Mouse (Mus musculus) midbrain, embryonic 13.5 days (tissue): ENCODE data around the gene Lef1. TPM values are rescaled to one million over a fixed set of nuclear protein-coding genes. Genes with fewer than 3 reads are reported as not detected.

Source experiments
- ATAC-seq: fragments of 200-750 bp; cut with Nextera tagmentation; 2 replicates; pipeline ENCODE4 v1.8.0; 2017; ENCODE audit warnings: mild to moderate bottlenecking, moderate TSS enrichment, moderate library complexity
- H3K27ac ChIP-seq: fragments of 300-500 bp; sonication (generic); 2 replicates; pipeline ENCODE4 v1.5.1; 2015; ENCODE audit warnings: inconsistent platforms, mild to moderate bottlenecking, moderate library complexity
- H3K27me3 ChIP-seq: fragments of 300-500 bp; sonication (generic); 2 replicates; pipeline ENCODE4 v1.6.1; 2015; ENCODE audit warnings: mild to moderate bottlenecking, inconsistent platforms
- H3K36me3 ChIP-seq: fragments of 300-500 bp; sonication (generic); 2 replicates; pipeline ENCODE4 v1.6.1; 2015; ENCODE audit warnings: mild to moderate bottlenecking, inconsistent platforms
- H3K4me1 ChIP-seq: fragments of 300-500 bp; sonication (generic); replicated peaks from 2 replicates; pipeline ENCODE4 v1.6.1; 2015; ENCODE audit warnings: inconsistent platforms
- H3K4me2 ChIP-seq: fragments of 300-500 bp; sonication (generic); replicated peaks from 2 replicates; pipeline ENCODE4 v1.6.1; 2015; ENCODE audit warnings: moderate library complexity, mild to moderate bottlenecking, inconsistent platforms
- H3K4me3 ChIP-seq: fragments of 300-500 bp; sonication (generic); replicated peaks from 2 replicates; pipeline ENCODE4 v1.5.1; 2015; ENCODE audit warnings: mild to moderate bottlenecking, inconsistent platforms
- H3K9ac ChIP-seq: fragments of 300-500 bp; sonication (generic); replicated peaks from 2 replicates; pipeline ENCODE4 v1.6.1; 2015; ENCODE audit warnings: mild to moderate bottlenecking, inconsistent platforms
- H3K9me3 ChIP-seq: fragments of 300-500 bp; sonication (generic); 2 replicates; pipeline ENCODE4 v1.6.1; 2016; ENCODE audit warnings: mild to moderate bottlenecking, inconsistent platforms
- WGBS: fragments of 180-500 bp; shearing (Covaris S2); methylation state at CpG from one replicate; pipeline ENCODE4 v1.1.7; 2015; 5-methylcytosine and 5-hydroxymethylcytosine counted together
- polyA plus RNA-seq: library from polyadenylated mRNA; unstranded; fragments of >200 nt; fragmentation: Nextera tagmentation; extraction: Ambion mirVana; gene quantifications from 2 replicates; pipeline ENCODE4 v1.2.1, GENCODE M21; 2015

Lef1 gene
- polyA plus RNA-seq = 80.3 and 86.0 TPM in 2 replicates

DNA sequence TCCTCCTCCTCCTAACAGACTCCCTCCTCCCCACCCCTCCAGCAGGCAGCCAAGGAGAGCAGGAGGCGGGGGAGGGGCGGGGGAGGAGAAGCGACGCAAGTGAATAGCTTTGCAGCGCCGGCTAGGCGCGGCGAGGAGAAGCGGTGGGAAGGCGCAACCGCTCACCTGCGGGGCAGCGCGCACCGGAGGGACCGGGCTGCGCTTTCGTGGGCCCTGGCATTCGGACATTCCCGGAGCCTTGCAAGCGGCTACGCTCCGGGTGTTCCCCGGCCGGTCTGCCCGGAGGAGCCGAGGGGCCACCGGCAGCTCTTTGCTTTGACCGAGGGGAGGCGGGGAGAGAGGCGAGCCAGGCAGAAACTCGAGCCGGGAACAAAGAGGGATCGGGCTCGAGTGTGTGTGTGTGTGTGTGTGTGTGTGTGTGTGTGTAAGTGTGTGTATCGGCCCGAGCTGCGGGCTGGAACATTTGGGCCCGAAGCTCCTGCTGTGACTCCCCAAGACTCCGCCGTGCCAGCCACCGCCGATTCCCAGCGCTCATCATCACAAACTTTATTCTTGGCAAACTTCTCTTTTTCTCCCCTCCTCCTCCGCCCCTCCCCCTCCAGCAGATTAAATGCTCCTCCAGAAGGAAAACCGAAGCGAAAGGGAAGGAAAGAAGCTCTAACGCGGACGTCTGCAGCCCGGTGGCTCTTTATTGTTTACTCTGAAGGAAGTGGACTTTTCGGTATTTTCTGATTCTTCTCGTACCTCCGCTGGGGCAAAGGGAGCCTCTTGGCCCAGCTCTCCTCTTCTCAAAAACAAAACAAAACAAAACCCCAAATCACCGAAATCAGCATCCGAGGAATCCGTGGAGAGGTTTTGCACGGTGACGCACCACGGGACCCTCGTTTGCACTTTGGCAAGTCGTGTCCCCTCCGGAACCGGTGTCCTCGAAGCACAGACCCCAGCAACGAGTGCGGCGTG lies at the start of gene Lef1:
Gene Lef1, plus strand, starts transcription at position 281 of the 960 bp plus-strand sequence.
- no peaks in the 10 kb centered on the region for H3K36me3 ChIP-seq
- no peaks in the 10 kb centered on the region for H3K9me3 ChIP-seq
- peaks cover 81% of the 10 kb centered on the region for H3K4me1 ChIP-seq
- peak; percentile 61 for ATAC-seq
- peak within 1 kb of the TSS; percentile 89 for H3K9ac ChIP-seq
- peaks cover 20% of the 10 kb centered on the region for H3K27me3 ChIP-seq
- peak within 1 kb of the TSS; percentile 76 for H3K4me2 ChIP-seq
- H3K27ac ChIP-seq = peak within 1 kb of the TSS; percentile 90
- peak within 1 kb of the TSS; percentile 73 for H3K4me3 ChIP-seq
- WGBS = under 1% methylated on average over 62 of the region's 69 CpGs

DNA sequence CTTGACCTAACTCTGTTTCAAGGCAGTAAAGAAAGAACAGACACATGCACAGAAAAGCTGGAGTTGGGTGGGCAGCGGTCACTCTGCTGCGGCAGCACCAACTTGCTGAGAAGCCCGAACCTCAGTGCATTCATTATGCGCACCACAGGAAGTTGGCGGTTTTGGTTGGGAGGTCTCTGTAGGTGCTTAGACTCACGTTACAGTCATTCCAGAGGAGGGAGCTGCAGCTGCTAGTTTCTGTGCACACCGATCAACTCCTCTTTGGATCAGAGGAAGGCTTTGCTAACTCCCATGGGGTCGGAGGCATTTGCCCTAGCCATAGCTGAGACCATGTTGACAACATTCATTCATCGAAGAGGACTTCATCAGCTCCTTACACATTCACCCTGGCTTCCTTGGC lies 45.3 kb upstream of the Lef1 start:
- Histone ChIP-seq H3K36me3 (no peaks in the 10 kb centered on the region), H3K9me3 (no peaks in the 10 kb centered on the region), H3K4me2 (no peak overlapping the region), H3K4me1 (peaks cover 6% of the 10 kb centered on the region; the same call in 1 of the 2 replicates), H3K27ac (no peak overlapping the region), H3K27me3 (no peaks in the 10 kb centered on the region), H3K9ac (no peak overlapping the region), H3K4me3 (no peak overlapping the region)
- WGBS = 80% methylated on average over 9 of the region's 9 CpGs
- no peak for ATAC-seq

DNA sequence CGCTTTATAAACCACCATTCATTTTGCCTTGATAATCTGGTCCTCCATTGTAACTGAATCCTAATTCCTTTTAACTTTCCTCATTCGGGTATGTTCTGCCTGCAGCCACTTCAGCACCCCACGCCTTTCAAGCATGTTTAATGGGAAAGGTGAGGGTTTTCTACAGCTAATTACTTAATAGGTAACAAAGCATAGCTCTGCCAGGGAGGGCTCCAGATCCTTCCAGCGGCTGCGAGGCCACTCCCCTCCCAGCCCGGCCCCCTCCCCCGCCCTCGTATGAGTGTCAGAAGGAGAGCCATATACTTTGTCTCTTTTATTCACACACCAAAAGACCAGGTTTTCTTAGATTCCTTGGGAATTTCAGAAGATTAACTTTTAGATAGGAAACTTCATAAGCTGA lies 44.1 kb upstream of the Lef1 start:
- WGBS = 33% methylated on average over 8 of the region's 8 CpGs
- ATAC-seq = no peak
- Histone ChIP-seq H3K4me2 (no peak overlapping the region), H3K27ac (no peak overlapping the region; the same call in 1 of the 2 replicates), H3K9ac (no peak overlapping the region), H3K27me3 (no peaks in the 10 kb centered on the region), H3K36me3 (no peaks in the 10 kb centered on the region), H3K9me3 (no peaks in the 10 kb centered on the region), H3K4me1 (peaks cover 10% of the 10 kb centered on the region; the same call in 1 of the 2 replicates), H3K4me3 (no peak overlapping the region)

DNA sequence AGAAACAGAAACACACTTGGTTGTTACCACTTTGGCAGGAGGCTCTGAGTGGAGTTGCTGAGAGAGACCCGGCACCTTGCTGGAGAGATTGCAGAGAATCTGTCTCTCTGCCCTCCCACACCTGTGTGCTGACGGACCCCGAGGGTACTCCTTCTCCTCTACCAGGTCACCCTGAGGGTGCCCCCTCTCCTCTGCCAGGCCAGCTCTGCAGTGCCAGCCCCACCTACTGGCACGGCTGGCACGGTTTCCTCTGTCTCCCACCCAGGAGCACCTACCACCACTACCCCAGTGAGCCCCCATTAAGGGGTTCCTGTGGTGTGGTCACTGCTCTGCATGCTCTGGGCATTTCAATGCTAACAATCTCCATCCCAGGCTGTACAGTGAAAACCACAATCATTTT lies 42.3 kb upstream of the Lef1 start:
- no peaks in the 10 kb centered on the region for H3K27me3 ChIP-seq
- H3K27ac ChIP-seq = no peak overlapping the region
- no peak overlapping the region for H3K4me3 ChIP-seq
- ATAC-seq = 0 out of 2 replicates have a peak, but pooled peaks have one; percentile 13
- H3K36me3 ChIP-seq = no peaks in the 10 kb centered on the region
- WGBS = 93% methylated on average over 5 of the region's 5 CpGs
- no peak overlapping the region for H3K9ac ChIP-seq
- H3K4me1 ChIP-seq = peaks cover 15% of the 10 kb centered on the region
- H3K4me2 ChIP-seq = no peak overlapping the region
- no peaks in the 10 kb centered on the region for H3K9me3 ChIP-seq

DNA sequence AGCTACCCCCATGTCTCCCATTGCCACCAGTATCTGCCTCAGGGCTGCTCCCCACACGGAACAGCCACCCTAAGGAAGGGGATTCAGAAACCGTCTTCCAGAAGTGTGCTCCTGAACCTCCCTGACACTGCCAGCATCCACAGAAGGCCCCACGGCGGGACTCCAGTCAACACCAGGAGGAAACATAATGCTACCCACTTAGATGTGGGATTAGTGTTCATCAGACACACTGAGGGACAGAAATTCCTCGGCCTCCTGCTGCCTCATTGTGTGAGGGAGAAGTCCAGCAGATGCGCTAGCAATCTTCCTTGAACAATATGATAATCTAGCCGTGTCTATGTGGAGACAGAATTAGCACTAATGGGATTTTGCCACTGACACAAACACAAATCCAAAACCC lies 40.1 kb upstream of the Lef1 start:
- Histone ChIP-seq H3K36me3 (no peaks in the 10 kb centered on the region), H3K9ac (no peak overlapping the region), H3K4me2 (no peak overlapping the region), H3K9me3 (no peaks in the 10 kb centered on the region), H3K4me3 (no peak overlapping the region), H3K27me3 (no peaks in the 10 kb centered on the region), H3K4me1 (peaks cover 15% of the 10 kb centered on the region), H3K27ac (no peak overlapping the region; the same call in 1 of the 2 replicates)
- ATAC-seq = peak; percentile 45; the same call in 1 of the 2 replicates
- 14% methylated on average over 7 of the region's 7 CpGs for WGBS

DNA sequence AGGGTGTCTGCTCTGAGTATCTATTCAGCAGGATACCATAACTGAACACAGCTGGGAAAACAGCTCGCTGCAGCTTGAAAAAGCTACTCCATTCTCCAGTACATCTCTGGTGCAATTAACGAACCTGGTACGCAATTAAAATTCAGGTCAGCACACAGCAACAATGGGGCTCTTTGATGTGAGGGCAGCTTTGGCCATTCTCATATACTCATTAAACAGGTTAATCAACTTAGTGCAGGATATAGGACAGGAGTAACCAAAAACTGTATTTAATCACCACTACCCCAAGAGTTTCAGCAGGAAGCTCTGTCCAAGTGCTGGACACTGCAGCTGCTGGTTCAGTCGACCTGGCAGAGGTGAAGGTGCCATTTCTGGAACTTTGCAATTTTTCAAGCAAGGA lies 37.6 kb upstream of the Lef1 start:
- Histone ChIP-seq H3K9ac (no peak overlapping the region), H3K27ac (no peak overlapping the region), H3K27me3 (no peaks in the 10 kb centered on the region), H3K4me2 (no peak overlapping the region), H3K4me3 (no peak overlapping the region), H3K36me3 (no peaks in the 10 kb centered on the region), H3K4me1 (peaks cover 15% of the 10 kb centered on the region), H3K9me3 (no peaks in the 10 kb centered on the region)
- no peak for ATAC-seq
- 50% methylated on average over 4 of the region's 4 CpGs for WGBS

DNA sequence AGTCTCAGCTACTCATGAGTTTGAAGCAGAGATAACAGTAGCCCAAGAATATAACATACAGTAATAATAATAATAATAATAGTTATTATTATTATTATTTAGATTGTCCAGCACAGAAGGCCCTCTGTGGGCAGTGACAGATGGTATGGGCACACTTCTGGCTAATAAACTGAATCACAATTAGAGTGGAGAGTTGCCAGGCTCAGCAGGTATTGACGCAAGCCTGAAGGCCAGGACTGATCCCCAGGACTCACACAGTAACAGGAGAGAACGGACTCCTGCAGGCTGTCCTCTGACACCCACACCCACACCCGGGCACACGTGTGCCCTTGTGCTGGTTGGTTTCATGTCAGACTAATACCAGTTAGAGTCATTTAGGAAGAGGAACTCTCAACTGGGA lies 36.3 kb upstream of the Lef1 start:
- H3K27me3 ChIP-seq = no peaks in the 10 kb centered on the region
- H3K4me1 ChIP-seq = peaks cover 23% of the 10 kb centered on the region
- H3K9me3 ChIP-seq = no peaks in the 10 kb centered on the region
- H3K4me2 ChIP-seq = no peak overlapping the region
- H3K4me3 ChIP-seq = no peak overlapping the region
- 85% methylated on average over 4 of the region's 4 CpGs for WGBS
- H3K27ac ChIP-seq = no peak overlapping the region
- H3K9ac ChIP-seq = no peak overlapping the region
- H3K36me3 ChIP-seq = no peaks in the 10 kb centered on the region
- ATAC-seq = no peak

DNA sequence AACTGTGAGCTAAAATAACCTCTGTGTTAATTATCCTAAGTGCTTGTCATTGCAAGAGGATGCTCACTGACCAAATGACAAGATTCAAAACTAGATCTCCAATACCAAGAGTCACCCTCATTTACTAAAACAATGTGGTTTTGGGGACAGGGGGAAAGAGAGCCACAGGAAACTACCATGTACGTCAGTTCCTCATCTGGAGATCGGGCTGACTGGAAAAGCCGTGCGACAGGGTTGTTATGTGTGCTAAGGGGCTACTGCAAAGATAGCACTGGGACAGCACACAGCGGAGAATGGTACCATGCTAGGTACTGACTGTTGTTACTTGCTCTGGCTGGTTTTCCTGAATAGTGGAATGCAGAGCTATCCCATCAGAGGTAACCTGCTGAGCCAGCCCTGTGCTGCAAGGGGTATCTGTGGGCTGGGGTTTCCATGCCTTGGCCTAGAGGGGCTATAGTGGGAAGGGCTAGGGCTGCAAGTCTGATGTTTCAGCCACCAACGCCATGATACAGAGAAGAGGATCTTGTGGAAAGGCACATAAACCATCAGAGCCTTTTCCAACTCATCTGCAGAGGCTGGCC lies 32.1 kb upstream of the Lef1 start:
- H3K27ac ChIP-seq = peak overlapping the region; percentile 65
- H3K4me2 ChIP-seq = no peak overlapping the region
- no peaks in the 10 kb centered on the region for H3K9me3 ChIP-seq
- H3K36me3 ChIP-seq = no peaks in the 10 kb centered on the region
- no peak overlapping the region for H3K9ac ChIP-seq
- H3K4me3 ChIP-seq = no peak overlapping the region
- ATAC-seq = peak; percentile 21; the same call in 1 of the 2 replicates
- peaks cover 16% of the 10 kb centered on the region for H3K4me1 ChIP-seq
- H3K27me3 ChIP-seq = no peaks in the 10 kb centered on the region
- WGBS = 89% methylated on average over 6 of the region's 6 CpGs

DNA sequence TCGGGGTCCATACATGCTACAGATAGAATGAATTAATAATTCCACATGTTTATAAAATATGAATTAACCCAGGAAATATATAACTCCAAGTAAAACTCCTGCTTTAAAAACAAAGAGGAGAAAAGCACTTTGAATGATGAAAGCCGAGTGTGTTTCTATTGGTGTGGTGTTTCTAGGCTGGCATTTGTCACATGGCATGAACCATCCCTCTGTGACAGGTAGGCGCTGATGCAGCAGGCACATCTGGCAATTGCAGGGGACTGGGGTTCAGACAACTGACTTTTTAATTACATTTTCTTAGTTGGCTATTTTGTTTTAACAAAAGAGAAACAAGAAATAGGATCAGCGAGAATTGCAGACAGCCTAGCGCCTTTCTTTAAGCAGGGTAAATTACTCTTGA lies 31.6 kb upstream of the Lef1 start:
- no peaks in the 10 kb centered on the region for H3K36me3 ChIP-seq
- no peaks in the 10 kb centered on the region for H3K27me3 ChIP-seq
- no peak overlapping the region for H3K4me3 ChIP-seq
- peaks cover 16% of the 10 kb centered on the region for H3K4me1 ChIP-seq
- H3K9me3 ChIP-seq = no peaks in the 10 kb centered on the region
- peak overlapping the region; percentile 65 for H3K27ac ChIP-seq
- no peak overlapping the region for H3K9ac ChIP-seq
- ATAC-seq = 0 out of 2 replicates have a peak, but pooled peaks have one; percentile 51
- WGBS = 62% methylated on average over 5 of the region's 5 CpGs
- H3K4me2 ChIP-seq = no peak overlapping the region

DNA sequence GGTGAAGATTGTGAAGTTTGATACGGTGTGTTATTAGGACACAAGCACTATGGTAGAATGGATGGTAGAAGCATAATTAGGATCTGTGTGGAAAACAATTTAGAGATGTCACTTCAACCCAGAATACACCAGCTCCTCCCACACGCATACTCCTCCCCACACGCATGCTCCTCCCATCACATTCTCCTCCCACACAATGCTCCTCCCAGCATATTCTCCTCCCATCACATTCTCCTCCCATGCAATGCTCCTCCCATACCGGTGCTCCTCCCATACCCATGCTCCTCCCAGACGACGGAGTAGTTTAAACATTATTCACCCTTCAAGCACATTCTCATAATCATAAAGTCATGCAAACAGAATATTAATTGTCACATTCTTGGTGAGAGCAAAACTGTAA lies 26.5 kb upstream of the Lef1 start:
- 63% methylated on average over 6 of the region's 6 CpGs for WGBS
- H3K27ac ChIP-seq = no peak overlapping the region
- ATAC-seq = no peak
- no peak overlapping the region for H3K4me2 ChIP-seq
- no peaks in the 10 kb centered on the region for H3K36me3 ChIP-seq
- peaks cover 28% of the 10 kb centered on the region for H3K4me1 ChIP-seq
- no peak overlapping the region for H3K9ac ChIP-seq
- H3K9me3 ChIP-seq = no peaks in the 10 kb centered on the region
- peaks cover 9% of the 10 kb centered on the region; the same call in 1 of the 2 replicates for H3K27me3 ChIP-seq
- H3K4me3 ChIP-seq = no peak overlapping the region

DNA sequence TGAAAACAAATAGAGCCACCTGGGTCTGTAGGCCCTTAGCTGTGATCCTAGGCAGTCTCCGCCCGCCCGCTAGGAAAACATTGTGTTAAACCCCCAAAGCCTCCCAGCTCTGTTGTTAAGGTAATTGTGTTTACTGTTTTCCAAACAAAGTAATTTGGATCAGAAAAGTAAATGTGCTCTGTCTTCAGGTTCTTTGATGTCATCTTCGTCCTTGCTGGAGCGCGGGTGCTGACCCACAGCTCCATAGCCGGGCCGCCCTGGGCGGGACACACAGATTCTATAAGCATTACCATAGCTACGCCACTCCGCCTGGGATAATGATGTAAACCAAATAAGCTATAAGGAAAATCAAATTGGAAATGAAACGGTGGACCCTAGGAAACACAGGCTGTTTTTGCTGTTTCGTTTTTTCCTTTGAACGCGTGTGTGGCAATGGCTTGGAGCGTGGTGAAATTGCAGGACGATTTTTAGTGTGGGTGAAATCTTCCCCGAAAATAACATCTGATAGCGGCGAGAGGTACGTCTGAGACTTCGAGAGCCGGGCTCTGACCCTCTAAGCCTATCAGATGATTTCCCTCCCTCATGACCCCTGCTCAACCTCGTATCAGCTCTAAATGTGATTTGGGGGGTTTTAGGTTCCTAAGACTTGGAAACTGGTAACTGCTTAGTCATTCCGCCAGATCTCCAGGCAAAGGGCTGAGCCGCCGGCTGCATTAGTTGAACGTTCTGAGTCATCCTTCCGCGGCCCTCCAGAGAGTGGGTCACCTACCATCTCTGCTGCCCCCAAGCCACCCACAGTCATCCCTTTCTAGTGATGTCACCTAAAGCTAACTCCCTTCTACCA lies 25.3 kb upstream of the Lef1 start:
- Histone ChIP-seq H3K36me3 (no peaks in the 10 kb centered on the region), H3K27me3 (peaks cover 9% of the 10 kb centered on the region; the same call in 1 of the 2 replicates), H3K4me3 (peak overlapping the region; percentile 40), H3K4me2 (peak overlapping the region; percentile 70), H3K9ac (peak overlapping the region; percentile 44; the same call in 1 of the 2 replicates), H3K4me1 (peaks cover 18% of the 10 kb centered on the region), H3K9me3 (no peaks in the 10 kb centered on the region), H3K27ac (no peak overlapping the region)
- WGBS = 3% methylated on average over 30 of the region's 30 CpGs
- peak; percentile 65 for ATAC-seq
